Mouse (Mus musculus) c-Kit-negative CD71-positive TER-119-positive erythroid progenitor cells, embryonic 14.5 days (primary cell): ENCODE measurements around the gene Misp.
A peak's percentile ranks its signal among the peaks of the same experiment; 100 is the strongest.

Experiments
- DNase-seq: peaks from one replicate; pipeline ENCODE4 v3.0.0-alpha.2; 2013; ENCODE audit warnings: low read depth, low spot score

Gene Misp

DNA sequence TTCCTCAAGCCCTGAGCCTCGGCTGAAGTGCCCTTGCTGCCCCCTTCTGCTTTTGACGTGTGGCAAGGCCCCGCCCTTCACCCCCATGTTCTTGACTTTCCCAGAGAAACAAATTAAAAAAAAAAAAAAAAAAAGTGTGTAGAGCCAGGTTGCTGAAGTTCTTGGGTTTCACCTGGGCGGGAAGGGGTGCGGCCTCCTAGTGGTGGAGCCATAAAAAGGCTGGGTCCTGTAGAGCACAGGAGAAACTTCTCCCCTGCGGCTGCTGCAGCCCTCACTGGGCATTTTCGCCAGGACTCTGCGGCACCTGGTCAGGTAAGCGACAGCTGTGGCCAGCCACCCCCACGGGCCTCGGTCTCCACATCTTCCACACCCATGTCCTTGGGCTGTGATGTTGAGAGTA is at the start of gene Misp:
Gene Misp, plus strand, starts transcription at position 208 of the 400 bp plus-strand sequence.
- no peak for DNase-seq

DNA sequence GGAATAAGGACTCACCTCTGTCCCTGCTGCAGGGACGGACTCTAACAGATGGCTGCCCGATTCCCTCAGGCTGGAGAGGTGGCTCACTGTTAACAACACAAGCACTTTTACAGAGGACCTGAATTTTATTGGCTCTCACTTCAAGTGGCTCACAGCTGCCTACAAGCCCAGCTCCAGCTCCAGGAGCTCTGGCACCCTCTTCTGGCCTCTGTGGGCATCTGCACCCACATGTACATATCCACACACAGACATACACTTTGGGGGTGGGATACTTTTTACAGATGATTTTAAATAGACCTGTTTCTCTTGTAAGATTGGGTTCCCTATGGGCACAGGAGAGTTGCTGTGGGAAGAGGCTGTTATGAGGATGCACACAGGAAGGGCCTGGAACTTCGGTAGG is 48.5 kb upstream of the Misp start:
- no peak for DNase-seq

DNA sequence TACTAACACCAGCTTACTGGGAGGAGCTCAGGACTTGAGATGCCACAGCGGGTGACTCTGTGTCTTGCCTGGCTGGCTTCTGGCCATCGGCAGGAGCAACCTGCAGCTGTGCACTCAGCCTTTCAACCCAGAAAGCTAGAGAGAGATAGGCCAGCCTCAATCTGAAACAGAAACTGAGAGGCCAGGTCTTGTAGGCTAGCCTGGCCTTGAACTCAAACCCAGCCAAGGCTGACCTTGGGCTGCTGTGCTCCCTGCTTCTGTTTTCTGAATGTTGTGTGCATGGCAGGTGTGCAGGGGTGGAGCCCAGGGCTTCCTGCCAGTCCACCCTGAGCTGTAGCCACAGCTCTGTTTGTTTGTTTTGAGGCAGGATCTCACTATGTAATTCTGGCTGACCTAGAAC is 47.6 kb upstream of the Misp start:
- DNase-seq = no peak

DNA sequence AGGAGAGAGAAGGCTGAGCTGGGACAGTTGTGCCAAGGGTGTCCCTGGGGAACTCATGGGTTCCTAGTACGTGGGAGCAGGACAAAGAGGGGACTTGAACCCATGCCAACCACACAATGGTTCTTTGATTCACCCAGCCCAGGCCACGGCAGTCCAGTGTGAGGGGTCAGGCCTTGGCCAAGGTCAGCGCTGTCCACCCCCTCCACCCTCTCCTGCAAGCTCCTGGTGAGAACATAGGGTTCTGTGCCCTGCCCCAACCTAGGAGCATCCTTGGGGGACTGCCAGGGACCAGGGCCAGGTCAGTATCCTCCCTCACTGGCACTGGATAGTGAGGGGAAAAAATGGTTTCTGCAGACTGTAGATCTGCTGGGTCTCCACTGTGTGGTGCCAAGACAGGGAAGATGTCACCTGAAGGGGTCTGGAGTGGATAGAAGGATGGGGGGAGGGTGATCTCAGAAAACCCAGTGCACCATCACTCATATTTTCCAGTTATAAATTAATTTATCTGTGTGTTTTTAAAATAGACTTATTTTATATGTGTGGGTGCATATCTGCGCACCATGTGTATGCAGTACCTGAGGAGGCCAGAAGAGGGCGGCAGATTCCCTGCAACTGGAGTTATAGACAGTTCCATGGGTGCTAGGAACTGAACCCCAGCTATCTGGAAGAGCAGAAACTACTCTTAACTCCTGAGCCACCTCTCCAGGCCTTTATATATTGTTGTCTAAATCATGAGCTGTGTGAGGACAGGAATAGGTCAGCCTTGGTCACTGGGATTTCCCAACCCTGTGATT is 46.1 kb upstream of the Misp start:
- DNase-seq = no peak

DNA sequence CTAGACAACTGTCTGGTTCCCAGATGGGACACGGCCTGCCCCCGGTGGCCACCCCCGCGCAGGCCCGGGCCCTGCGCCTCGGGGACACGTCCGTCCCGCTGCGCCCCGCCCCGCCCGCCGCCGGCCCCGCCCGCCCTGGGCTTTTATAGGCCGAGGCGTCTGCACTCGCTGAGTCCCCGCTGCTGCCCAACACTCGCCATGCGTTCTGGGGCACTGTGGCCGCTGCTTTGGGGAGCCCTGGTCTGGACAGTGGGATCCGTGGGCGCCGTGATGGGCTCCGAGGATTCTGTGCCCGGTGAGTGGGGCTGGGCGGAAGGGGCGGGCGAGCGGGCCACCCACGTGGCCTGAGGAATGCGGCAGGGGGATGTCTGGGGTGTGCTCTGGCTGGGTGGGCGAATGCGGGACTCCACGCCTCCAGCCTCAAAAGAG is 43.7 kb upstream of the Misp start, which contains the start of gene Fstl3:
Gene Fstl3, plus strand, starts transcription at position 170 of the 429 bp plus-strand sequence.
- no peak for DNase-seq

DNA sequence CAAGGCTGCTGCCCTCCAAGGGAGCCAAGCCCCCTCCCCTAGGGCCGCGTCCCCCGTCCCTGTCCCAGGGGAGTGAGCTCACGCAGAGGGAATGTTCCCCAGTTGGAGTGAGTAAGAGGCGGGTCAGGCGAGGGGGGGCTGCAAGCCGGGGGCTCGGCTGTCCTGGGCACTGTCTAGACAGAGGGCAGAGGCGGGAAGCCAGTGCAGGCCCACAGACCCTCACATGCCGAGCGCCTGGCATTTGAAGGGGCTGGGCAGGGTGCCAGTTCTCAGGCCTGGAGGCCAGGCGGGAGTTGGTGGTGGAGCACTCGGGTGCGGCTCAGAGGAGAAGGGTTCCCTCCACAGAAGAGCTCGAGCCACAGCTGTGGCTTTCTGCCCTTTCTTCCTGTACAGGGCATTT is 42.8 kb upstream of the Misp start:
- DNase-seq = no peak

DNA sequence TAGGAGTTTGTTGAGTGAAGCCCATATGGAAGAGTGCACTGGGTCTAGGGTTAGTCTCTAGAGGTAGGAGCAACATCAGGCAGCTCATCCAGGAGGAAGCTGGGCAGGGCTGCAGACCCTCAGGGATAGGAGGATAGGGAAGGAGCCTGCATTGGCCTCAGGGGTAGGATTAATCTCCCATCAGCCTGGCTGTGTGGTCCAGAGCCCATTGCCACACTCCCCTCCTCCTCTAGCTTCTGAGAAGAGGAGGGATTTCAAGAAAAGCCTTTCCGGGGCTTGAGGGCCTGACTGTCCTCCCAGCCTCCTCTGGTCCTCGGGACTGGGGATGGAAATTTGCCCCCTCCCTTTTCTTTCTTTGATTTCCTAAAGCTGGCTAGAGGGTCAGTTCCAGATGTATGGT is 41.6 kb upstream of the Misp start:
- no peak for DNase-seq

DNA sequence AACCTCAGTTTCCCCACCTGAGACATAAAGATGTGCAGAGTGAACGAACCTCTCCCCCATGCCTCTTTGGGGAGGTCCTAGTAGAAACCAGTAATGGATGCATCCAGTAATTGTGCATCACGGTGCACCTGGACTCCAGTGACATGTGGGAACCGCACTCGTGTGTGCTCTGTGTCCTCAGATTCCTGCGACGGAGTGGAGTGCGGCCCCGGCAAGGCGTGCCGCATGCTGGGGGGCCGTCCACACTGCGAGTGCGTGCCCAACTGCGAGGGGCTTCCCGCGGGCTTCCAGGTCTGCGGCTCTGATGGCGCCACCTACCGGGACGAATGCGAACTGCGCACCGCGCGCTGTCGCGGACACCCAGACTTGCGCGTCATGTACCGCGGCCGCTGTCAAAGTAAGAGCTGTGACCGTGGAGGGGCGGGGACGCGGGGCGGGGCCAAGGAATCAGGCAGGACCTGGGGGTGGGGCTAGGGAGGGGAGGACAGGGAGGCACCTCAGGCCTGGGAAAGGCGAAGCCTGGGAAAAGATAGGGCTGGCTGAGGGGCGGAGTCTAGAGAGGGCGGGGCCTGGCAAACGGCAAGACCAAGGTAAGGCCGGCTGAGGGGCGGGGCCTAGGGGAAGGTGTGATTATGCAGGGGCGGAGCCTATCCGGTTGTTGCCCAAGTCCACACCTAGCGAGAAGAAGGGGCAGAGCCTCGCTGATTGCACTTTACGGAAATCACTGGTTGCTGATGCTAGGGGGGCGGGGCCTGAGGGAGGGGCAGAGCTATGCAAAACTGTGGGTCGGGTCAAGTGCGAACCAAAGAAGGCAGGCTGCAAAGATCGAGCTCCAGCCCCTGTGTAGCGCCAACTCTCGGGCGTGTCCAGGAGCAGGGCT is 40.8 kb upstream of the Misp start:
- peak; percentile 79 for DNase-seq

DNA sequence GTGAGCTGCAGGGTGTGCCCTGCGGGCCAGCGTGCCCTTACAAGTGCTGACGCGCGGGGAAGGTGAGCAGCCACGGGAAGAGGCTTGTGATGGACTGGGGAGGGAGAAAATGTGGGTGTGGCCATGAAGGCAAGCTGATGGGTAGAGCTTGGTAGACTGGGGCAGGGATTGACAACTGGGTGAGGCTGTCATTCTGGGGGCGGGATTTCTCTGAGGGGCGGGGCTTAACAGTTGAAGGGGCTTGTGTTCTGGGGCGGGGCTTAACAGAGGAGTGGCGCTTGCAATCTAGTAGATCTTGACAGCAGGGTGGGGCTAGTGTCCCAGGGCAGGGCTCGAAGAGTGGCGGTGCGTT is 40.1 kb upstream of the Misp start:
- DNase-seq = no peak

DNA sequence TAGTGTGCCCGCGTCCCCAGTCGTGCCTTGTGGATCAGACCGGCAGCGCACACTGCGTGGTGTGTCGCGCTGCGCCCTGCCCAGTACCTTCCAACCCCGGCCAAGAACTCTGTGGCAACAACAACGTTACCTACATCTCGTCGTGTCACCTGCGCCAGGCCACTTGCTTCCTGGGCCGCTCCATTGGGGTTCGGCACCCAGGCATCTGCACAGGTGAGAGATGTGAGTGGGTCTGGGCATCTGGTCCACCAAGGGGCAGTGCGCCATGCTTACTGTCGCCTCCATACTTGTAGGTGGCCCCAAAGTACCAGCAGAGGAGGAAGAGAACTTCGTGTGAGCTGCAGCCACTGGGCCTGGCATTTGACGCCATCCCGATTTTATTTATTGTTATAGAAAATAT is 39.6 kb upstream of the Misp start:
- no peak for DNase-seq

DNA sequence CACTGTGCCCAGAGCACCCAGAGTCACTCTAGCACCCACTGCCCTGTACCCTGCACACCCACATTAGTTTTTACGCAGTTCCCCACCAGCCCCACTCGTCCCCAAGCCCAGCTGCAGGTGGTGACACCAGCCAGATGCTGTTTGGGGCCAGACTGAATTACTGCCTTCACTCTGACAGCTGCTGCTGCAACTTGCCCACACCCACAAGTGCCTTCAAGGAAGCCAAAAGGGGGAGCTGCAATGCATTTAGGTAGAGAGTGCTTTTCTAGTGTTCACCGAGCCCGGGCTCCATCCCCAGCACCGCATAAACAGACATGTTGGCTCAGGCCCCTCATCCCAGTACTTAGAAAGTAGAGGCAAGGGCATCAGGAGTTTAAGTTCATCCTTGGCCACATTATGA is 38.8 kb upstream of the Misp start:
- no peak for DNase-seq

DNA sequence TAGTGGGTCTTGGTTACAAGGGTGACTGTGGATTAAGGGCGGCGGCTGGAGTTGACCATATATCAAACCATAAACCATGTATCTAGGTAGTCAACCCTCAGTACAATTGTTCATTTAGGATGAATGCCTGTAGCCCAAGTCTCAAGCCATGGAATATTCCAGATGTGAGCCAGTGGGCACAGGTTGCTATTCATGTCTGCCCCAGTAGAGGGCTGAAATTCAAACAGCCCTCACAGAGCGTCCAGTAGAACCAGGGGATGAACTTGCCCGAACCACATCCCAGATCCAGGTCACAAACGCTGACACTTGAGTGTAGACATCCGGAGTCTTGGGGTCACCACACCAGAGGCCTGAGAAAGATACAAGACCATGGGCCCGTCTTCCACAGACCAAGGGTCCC is 37.7 kb upstream of the Misp start:
- no peak for DNase-seq

DNA sequence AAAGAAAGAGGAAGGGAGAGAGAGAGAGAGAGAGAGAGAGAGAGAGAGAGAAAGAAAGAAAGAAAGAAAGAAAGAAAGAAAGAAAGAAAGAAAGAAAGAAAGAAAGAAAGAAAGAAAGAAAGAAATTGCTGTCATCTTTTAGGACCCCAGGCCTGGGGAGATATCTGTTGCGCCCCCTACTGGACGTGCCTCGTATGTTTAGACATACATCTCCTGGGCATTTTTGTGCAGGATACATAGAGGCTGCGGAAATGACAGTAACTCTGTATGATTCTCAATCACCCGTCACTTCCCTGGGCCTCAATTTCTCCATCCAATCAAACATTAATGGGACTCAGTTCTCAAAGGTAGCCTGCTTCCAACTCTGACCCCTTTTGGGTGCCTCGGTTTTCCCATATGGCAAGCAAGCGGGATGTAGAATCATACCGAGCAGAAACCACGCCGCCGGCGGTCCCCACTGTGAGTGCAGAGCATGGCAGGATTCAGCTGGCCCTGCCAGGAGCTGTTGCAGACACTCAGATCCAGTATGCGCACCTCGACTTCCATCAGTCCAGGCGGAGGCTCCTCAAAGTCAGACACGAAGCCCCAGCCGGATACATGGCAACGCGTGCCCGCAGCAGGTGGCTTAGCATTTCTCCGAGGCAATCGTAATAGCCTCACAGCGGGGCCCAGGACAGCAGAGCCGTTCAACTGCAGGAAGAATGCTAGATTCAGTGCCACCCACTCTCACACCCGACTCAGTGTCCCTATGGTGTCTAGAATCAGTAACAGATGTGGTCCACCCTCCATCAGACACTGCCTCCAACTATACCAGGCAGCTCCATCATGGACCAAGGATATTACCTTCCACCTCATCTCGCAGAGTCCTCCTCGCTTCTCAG is 36.6 kb upstream of the Misp start:
- no peak for DNase-seq

DNA sequence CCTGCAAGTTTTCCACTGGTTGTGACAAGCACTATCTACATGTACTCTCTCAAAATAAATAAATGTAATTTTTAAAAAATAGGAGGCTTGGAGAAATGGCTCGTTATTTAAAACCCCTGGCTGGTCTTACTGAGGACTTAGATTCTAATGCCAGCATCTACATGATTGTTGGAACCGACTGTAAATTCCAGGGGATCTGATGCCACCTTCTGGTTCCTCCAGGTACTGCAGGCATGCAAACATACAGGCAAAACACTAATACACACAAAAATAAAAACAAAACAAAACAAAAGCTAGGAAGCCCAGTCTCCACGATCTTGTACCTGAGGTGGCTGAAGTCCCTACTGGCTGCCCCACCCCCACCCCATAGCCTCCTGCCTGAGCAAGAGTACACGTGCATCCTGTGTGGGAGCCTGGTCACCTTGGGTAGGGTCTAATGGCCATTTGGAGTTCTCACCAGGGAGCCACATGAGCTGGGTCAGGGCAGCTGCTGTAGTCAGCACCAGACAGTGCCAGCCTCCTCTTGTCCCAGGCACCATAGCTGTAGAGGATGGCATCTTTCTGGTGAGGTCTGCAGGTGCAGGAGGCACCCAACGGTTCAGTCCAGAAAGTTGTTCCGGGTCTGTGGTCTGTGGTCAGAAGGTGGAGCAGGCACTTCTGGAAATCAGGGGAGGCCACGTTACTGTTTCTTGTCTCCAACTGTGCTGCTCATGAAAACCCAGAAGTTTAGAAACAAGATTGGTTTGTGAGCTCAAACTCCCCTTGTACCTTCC is 32.2 kb upstream of the Misp start:
- peak; percentile 60 for DNase-seq

DNA sequence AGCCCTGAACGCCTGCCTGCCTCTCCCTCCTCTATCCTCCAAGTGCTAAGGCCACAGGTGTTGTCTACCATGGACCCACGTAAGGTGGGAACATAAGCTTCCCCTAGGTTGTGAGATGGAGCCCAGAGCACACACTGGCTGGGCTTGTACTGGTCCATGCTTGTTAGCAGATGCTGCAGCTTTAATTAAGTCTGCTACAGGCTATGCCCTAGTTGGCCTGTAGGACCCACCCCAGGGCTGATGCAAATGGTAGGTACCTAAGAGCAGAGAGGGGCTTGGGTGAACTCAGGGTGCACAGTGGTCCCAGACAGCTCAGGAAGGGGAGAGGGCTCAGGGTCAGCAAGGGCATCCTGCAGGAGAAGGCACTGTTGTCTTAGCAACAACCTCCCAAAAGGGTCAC is 31.2 kb upstream of the Misp start:
- DNase-seq = no peak

DNA sequence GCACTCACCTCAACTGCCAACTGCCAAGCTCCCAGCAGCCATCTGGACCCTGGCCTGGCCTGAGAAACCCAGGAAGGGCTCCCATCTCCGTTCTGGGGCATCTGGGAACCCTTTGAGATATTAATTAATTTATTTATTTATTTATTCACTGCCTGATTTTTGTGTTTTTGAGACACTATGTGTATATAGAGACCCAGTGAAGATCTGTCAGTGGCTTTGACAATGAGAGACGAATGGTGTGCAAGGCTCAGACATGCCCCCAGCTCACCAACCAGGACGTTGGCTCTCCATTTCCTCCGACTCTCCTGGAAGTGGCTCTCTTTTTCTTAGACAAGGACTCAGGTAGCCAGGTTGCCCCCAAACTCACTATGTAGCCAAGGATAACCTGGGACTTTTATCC is 29.9 kb upstream of the Misp start, which contains the start of gene Prss57:
Gene Prss57, minus strand, starts transcription at position 101 of the 400 bp plus-strand sequence.
- no peak for DNase-seq

DNA sequence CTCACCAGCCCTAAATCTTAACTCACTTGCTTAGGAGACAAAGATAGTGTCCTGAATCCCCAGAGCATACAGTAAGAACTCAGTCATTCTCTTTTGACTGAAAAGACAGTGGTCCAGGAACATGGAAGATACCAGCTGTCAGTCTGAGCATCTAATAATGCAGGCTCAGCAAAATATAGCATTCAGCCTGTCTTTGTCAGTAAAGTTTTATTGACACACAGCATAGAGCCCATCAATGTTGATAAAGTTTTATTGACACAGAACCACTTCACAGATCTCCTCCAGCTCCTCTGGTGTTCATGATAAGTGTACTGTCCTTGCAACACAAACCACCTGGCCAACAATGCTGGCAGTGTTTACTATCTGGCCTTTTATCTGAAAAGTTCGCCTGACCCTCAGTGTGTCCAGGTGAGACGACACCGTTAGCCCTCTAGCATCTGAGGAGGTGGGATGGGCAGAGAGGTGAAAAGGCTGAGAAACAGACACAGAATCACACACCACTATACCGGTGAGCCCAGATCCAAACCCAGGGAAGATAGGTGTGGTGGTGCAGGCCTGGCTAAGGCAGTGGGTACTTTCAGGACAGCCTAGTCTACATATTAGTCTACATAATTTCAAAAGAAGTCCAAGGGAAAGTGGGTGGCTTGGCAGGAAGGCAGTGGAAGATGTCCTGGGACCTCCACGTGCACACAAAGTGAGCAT is 28.3 kb upstream of the Misp start:
- DNase-seq = no peak

DNA sequence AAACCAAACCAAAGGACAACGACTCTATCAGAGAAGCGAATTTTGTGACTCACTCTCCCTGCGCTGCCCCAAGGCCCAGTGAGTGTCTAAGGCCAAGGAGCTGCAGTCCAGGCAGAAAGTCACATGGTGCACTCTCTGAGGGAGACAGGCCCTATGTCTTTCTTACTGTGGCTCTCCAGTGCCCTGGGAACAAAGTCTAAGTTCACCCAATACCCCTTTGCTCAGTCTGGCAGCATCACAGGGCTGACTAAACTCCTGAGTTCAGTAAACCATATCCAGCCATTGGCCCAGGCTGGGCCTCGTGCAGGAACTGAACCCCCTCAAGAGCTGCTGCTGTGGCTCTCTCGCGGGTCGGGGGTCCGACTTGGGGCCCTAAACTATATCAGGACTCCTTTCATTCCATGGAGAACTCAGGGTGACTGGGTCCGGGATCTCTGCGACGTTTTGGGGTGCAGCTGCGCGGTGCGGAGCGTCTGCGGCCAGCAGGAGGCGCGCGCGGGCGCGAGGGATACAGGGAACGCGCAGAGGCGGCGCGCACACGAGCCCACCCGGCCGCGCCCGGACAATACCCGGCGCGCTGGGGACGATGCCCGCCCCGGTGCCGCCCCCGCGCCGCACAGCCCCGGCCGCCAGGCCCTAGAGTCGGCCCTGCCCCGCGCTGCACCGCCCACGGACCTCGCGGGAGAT is 27.6 kb upstream of the Misp start, which contains the start of gene Palm:
Gene Palm, plus strand, starts transcription at position 522 of the 687 bp plus-strand sequence.
- no peak for DNase-seq

DNA sequence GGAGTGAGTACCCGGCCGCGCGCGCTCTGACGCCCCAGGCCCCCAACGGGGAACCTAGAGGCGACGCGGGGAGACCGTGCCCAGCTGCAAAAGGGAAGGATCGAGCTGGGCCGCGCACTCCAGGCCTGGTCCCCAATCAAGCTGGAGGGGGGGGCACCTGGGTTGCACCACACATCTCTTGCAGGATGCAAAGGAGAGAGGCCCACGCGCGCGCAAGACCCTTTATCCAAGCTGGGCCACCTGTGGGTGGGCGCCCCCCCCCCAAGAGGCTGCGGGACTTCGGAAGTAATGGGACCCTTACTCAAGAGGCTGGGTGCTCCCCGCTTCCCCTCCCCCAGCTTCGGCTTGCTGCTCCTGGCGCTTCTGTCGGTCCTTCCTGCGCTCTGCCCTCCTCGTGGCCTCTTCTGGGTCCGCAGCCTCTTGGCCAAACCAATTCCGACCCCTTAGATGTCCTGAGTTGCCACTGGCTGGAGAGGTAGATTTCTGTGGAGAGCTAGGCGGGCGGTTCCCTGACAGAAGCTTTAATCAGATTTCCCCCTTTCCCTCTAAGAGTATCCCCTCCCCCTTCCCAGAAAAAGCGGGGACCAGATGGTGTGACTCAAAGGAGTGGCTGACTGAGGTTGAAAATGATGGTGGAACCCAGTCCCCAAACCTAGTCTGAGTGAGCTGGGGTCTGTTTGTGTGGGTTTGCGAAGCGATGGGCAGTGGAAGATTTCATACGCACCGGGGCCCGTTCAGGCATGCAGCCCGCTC is 26.9 kb upstream of the Misp start:
- no peak for DNase-seq
